Mouse (Mus musculus) gastrocnemius, postnatal 14 days (tissue): ENCODE measurements at regions not wholly inside any gene's neighbourhood (a gene's known extent, or its start where the extent isn't known, plus 50 kb on each side); places are given as distances from the start of the nearest gene placed in this dataset.

Experiments
- DNase-seq: peaks from one replicate; pipeline ENCODE4 v3.0.0; 2021; ENCODE audit warnings: mixed read lengths
- intact Hi-C: fragments of 180-260 bp; cut with DNase I; formaldehyde crosslinking; loops from one replicate; pipeline ENCODE4 v1.15.1; 2025; ENCODE audit warnings: low total_unique reads

DNA sequence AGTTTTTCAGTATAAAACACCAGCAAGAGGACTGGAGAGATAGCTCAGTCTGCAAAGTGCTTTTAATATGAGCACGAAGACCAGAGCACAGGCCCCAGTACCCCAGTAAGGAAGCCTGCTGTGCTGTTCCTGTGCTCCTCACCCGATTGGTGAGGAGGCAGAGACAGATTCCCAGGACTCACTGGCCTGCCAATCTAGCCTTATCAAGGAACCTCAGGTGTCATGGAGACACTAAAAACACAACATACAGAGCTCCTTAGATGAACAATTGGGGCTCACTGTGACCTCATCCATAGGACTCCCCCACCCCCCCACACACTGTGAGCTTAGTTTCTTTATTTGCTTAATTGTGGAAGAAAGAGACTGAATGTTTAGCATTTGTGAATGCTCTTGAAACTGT is 355.4 kb upstream of the Marcks start:
- DNase-seq = no peak
- intact Hi-C loops = no loop called here

DNA sequence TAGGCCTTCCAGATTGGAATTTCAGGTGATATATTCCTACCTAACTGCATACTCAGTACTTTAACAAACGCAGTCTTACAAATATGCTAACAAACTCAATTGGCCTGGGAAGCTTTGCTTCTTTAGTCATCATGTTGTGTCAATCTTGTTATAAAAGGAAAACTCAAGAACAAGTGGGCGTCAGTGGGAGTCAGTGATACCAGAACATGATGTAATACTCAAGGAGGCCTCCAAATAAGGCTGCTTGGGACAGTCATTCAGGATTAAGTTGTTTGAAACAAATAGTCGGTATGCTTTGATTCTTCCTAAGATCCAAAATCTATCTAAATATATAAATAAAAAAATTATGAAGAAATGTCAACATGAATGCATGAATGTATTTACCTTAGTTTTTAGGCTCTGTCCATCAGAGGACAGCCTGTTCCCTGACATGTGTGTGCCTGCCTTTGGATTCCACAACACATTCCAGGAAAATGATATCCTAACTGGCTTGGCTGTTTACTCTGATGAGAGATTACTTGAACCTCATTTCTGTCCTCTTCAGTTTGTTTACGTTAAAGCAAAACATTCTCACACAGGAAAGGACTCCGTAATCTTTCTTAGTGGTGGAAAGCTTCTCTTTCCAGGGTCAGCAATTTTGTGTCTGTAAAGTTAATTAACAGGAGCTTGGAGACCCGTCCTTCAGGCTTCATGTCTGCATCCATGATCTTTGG is 345.7 kb upstream of the Marcks start:
- intact Hi-C loops = no loop called here
- no peak for DNase-seq

DNA sequence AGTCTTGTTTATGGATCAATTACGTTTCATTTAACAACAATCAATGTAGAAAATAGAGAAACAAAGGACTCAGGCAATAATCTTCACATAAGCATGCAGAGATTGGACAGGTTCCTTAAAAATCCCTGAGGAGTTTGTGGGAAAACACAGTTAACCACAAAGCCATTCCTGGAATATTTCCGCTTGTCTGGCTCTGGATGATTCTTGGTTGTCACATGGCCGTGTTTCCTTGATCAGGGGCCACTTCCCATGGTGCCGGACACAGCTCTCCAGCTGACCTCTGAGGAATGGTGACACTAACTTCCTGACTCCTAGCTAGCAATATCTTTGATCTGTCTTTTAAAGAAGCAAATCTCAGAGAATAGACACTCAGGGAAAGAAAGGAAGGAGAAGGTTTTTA is 344.8 kb upstream of the Marcks start:
- intact Hi-C loops = no loop called here
- peak; percentile 8 for DNase-seq

DNA sequence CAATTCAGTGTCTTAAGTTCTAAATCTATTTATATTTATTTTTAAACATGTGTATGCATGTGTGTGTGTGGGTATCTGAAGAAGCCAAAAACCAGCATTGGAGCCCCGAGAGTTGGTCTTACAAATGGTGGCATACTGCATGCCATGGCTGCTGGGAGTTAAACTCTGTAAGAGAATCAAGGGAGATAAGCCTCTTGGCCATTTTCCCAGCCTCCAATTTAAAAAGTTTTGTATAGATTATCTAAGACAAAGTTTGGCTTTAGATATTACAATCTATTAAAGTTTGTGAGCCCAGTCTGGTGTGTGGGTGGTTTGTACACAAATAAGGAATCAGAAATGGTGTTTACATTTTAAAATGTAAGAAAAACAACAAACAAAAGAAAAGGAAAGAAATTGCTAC is 343.2 kb upstream of the Marcks start:
- DNase-seq = no peak
- intact Hi-C loops = no loop called here

- DNase-seq = no peak
- intact Hi-C loops = no loop called here
Observed at GRCm38 (mm10) chr10:37480331-37480730, 341.6 kb upstream of the Marcks start.

- DNase-seq = no peak
- intact Hi-C loops = no loop called here
Observed at GRCm38 (mm10) chr10:37478108-37478507, 339.4 kb upstream of the Marcks start.

DNA sequence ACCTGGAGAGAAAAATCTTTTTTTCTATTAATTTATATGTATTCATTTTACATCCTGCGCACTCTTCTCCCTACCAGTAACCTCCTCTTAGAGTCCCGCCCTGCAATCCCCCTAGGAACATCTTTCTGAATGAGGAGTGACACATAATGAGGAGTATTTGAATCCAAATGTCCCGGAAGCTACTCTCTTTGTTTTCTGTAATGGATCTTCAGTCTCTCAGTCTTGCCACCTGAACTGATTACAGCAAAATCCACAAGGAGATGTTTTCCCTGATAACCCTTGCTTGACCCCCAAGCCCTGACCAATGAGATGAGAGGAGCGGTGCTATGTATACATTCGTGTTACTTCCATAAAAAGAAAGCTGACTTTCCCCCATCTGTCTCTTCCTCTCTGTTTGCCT is 334.4 kb upstream of the Marcks start:
- intact Hi-C loops = no loop called here

DNA sequence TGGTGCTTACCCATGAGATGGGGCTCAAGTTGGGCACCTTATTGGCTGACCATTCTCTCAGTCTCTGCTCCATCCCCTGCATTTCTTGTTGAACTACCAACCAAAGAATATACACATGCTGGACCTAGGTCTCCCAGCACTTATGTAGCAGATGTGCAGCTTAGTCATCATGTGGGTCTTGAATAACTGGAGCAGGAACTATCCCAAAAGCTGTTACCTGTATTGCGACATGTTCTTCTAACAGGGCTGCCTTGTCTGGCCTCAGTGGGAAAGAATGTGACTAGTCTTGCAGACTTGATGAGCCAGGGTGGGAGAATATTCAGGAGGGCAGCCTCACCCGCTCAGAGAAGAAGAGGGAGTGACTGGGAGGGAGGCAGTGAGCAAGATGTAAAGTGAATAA is 318.7 kb upstream of the Marcks start:
- intact Hi-C loops = no loop called here
- DNase-seq = no peak

More for the DNA sequence above, 334.4 kb upstream of the Marcks start:
- no peak for DNase-seq

DNA sequence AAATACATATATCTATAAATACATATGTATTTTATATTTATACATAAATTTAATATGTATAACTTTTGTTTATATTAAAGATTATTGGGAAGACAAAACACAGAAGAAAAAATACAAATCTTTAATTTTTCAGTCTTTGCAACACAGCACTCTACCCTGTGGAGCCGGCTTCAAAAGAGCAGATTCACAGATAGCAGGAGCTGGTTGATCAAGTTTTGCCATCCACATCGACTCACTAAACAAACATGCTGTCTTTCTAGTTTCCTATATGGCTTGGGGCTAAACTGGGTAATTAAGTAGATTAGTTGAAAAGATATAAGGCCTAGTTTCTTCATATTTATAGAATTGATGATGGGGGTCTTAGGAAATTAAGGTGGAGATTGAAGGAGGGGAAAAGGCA is 311.2 kb upstream of the Marcks start:
- intact Hi-C loops = no loop called here
- DNase-seq = no peak

- intact Hi-C loops = no loop called here
- no peak for DNase-seq
Observed at GRCm38 (mm10) chr10:37447333-37448204, 308.8 kb upstream of the Marcks start.

DNA sequence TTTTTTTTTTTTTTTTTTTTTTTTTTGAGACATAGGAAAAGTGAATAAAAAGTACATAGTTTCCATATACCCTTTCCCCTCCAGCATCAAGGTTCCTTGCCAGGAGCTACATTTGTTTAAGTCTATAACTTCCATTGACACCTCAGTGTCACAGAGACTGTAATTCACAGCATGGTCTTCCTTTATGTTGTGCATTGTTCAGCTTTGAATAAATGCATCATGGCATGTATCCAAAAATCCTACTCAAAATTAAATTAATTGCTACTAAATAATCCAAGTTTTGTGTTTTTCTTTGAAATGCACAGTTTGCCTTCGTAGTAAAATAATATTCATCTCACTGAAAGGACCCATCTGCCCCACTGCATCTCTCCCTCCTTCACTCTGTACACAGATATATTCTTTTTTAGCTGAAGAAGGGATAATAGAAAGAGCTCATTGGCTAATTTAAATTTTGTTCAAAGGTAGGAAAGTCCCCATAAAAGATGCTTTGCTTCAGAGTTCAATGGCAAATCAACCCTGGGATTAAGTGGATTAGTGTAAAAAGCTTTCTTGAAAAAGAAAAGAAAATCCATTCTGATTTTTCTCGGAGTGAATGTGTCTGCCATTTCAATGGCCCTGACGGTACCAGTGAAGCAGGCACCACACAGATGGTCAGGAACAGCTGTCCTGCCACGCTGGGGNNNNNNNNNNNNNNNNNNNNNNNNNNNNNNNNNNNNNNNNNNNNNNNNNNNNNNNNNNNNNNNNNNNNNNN is 301.3 kb upstream of the Marcks start:
- intact Hi-C loops = no loop called here
- no peak for DNase-seq

GRCm38 (mm10) chr10:37438312-37438711 is 299.6 kb upstream of the Marcks start:
- no peak for DNase-seq
- intact Hi-C loops = no loop called here

DNA sequence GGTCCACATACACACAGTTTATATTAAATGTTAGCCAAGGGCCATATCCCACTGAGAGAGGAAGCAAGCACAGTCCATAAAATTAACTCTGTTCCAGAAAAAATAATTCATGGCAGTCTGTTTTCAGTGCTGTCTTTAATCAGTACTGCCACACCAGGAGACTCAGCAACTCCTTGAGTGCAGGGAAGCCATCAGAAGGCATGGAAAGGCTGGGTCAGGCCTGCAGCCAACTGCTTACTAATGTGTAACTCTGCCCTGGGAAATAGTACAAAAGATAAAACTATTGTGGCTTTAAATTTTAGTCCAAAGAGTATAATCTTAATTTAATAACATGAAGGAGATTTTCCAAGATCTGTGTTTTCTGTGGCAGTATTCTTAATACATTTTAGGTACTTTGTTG is 298.1 kb upstream of the Marcks start:
- DNase-seq = peak; percentile 12

DNA sequence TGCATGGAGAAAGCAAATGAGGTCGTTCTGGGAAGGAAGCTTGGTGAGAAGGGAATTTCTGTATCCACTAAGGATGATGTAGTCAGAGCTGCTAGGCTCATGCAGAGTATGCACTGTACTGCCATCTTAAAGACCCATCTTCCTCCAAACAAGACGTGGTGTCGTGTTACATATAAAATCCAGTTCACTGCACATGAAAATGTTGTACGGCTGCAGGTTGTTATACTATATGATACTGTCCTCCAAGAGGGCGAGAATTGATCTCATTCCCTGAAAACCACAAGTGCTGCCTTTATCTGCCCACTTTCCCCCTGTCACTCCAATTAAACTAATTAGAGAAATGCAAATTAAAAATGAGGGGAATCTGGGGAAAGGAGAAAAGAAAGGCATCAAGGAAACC is 295.5 kb upstream of the Marcks start:
- intact Hi-C loops = no loop called here
- no peak for DNase-seq

More for the DNA sequence above, 298.1 kb upstream of the Marcks start:
- intact Hi-C loops = no loop called here

- no peak for DNase-seq
- intact Hi-C loops = no loop called here
Observed at GRCm38 (mm10) chr10:37423047-37423446, 284.3 kb upstream of the Marcks start.

GRCm38 (mm10) chr10:37422612-37423011 is 283.9 kb upstream of the Marcks start:
- DNase-seq = no peak
- intact Hi-C loops = no loop called here

GRCm38 (mm10) chr10:37416321-37416720 is 277.6 kb upstream of the Marcks start:
- intact Hi-C loops = no loop called here
- no peak for DNase-seq

GRCm38 (mm10) chr10:37412401-37412800 is 273.7 kb upstream of the Marcks start:
- no peak for DNase-seq
- intact Hi-C loops = no loop called here

DNA sequence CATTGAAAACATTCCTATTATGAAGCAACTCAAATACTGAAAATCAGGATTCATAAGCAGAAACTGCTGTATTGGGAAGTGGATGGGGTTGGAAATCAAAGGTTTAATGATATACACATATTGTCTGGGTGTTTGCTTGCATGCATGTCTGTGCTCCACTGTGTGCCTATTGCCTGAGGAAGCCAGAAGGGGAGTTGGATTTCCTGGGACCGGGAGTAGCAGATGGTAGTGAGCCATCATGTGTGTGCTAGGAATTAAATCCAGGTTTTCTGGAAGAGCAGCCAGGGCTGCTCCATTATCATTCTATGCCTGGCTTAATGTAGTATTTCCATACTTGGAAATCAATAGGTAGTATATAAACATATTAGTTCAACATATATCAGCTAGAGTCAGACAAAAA is 271.0 kb upstream of the Marcks start:
- intact Hi-C loops = no loop called here
- DNase-seq = no peak

- no peak for DNase-seq
- intact Hi-C loops = no loop called here
Observed at GRCm38 (mm10) chr10:37407487-37407886, 268.8 kb upstream of the Marcks start.
